Mouse (Mus musculus): ENCODE results near the gene Sys1.

GRCm38 (mm10) chr2:164426952-164427351, 29.8 kb upstream of the Sys1 start:
- no peak for TF ChIP-seq CTCF (IDR thresholded peaks at IDR 0.05; ENCODE audit: low read depth, low read length)
- no peak for TF ChIP-seq EP300 (IDR thresholded peaks at IDR 0.05; ENCODE audit: insufficient read depth, low read depth, low read length)

Data from ES-Bruce4 (cell line).